Mouse (Mus musculus) hindbrain, embryonic 11.5 days (tissue): ENCODE measurements around the gene Adgrf3. TPM values are rescaled to one million over a fixed set of nuclear protein-coding genes. Genes with fewer than 3 reads are reported as not detected.

Source experiments
- ATAC-seq: fragments of 200-750 bp; cut with Nextera tagmentation; 2 replicates; pipeline ENCODE4 v1.8.0; 2017; ENCODE audit warnings: mild to moderate bottlenecking, moderate TSS enrichment, moderate library complexity; ENCODE audit not compliant: low FRiP score
- DNase-seq: peaks from one replicate; pipeline ENCODE4 v3.0.0-alpha.2; 2015; ENCODE audit warnings: low spot score
- H3K27ac ChIP-seq: fragments of 300-500 bp; sonication (generic); 2 replicates; pipeline ENCODE4 v1.5.1; 2014; ENCODE audit warnings: mild to moderate bottlenecking, low read depth, low read length
- H3K27me3 ChIP-seq: fragments of 300-500 bp; sonication (generic); 2 replicates; pipeline ENCODE4 v1.6.1; 2014; ENCODE audit warnings: mild to moderate bottlenecking, low read length, moderate library complexity, mixed read lengths; ENCODE audit not compliant: control insufficient read depth, insufficient read depth
- H3K36me3 ChIP-seq: fragments of 300-500 bp; sonication (generic); 2 replicates; pipeline ENCODE4 v1.6.1; 2014; ENCODE audit warnings: mild to moderate bottlenecking, low read length, moderate library complexity, mixed read lengths; ENCODE audit not compliant: control insufficient read depth, insufficient read depth
- H3K4me1 ChIP-seq: fragments of 300-500 bp; sonication (generic); replicated peaks from 2 replicates; pipeline ENCODE4 v1.6.1; 2014; ENCODE audit warnings: low read length, mixed read lengths; ENCODE audit not compliant: control insufficient read depth, insufficient read depth
- H3K4me2 ChIP-seq: fragments of 300-500 bp; sonication (generic); replicated peaks from 2 replicates; pipeline ENCODE4 v1.6.1; 2014; ENCODE audit warnings: mild to moderate bottlenecking, low read depth, low read length
- H3K4me3 ChIP-seq: fragments of 300-500 bp; sonication (generic); 2 replicates; pipeline ENCODE4 v1.5.1; 2014; ENCODE audit warnings: low read depth, low read length
- H3K9ac ChIP-seq: fragments of 300-500 bp; sonication (generic); 2 replicates; pipeline ENCODE4 v1.6.1; 2014; ENCODE audit warnings: low read depth, low read length
- H3K9me3 ChIP-seq: fragments of 300-500 bp; sonication (generic); 2 replicates; pipeline ENCODE4 v1.6.1; 2016; ENCODE audit warnings: low read length; ENCODE audit not compliant: control insufficient read depth
- WGBS: fragments of 180-500 bp; shearing (Covaris S2); extraction: QIAGEN DNeasy Blood & Tissue Kit; methylation state at CpG from one replicate; pipeline ENCODE4 v1.1.7; 2014; 5-methylcytosine and 5-hydroxymethylcytosine counted together
- microRNA counts: library from miRNA; unstranded; fragments of <30 nt; microRNA quantifications from one replicate; lab custom pipeline; 2015
- polyA plus RNA-seq: library from polyadenylated mRNA; unstranded; fragments of >200 nt; fragmentation: Nextera tagmentation; extraction: Ambion mirVana; gene quantifications from 2 replicates; pipeline ENCODE4 v1.2.1, GENCODE M21; 2014

Gene Adgrf3
- polyA plus RNA-seq, 1 experiment from 2014 or later, result not detected

GRCm38 (mm10) chr5:30152007-30152406, 53.5 kb downstream of the Adgrf3 start:
- Histone ChIP-seq H3K36me3 (no peaks in the 10 kb centered on the region), H3K4me3 (no peak overlapping the region), H3K27ac (no peak overlapping the region), H3K9me3 (no peaks in the 10 kb centered on the region), H3K9ac (no peak overlapping the region), H3K4me2 (no peak overlapping the region), H3K4me1 (0 out of 2 replicates have a peak, but pooled peaks cover 2% of the 10 kb centered on the region), H3K27me3 (no peaks in the 10 kb centered on the region)
- DNase-seq (no peak), ATAC-seq (no peak)
- WGBS, result 85% methylated on average over 4 of the region's 4 CpGs

DNA sequence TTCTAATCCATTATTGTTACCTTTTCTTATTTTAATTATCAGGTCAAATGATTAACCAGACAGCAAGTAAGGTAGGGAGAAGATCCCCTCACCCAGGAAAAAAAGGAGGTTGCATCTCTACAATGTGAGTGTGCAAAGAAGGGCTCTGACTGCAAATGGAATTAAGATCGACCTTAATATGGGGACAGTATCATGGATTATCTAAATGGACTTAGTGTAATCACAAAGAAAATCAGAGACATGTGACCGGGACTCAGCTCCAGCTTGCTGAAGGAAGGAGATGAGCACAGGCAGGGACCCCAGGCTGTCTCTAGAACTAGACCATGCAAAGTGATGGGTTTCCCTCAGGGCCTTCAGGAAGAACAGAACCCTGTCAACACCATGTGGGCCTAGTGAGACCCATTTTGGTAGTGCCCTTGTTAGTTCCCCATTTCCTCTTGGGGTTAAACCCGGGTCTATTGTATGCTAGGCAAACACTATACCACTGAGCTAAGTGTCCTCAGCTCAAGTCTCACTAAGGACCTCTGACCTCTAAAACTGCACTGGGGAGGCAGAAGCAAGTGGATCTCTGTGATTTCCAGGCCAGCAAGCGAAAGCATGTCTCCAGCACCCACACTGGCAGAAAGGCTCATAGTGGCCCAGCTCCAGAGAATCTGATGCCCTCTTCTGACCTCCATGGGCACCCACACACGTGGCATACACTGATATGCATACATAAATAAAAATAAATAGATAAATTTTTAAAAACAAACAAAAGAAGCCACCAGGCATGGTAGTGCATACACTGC, 57.2 kb downstream of the Adgrf3 start:
- DNase-seq, result no peak
- ATAC-seq, result no peak
- H3K27ac ChIP-seq, result no peak overlapping the region

DNA sequence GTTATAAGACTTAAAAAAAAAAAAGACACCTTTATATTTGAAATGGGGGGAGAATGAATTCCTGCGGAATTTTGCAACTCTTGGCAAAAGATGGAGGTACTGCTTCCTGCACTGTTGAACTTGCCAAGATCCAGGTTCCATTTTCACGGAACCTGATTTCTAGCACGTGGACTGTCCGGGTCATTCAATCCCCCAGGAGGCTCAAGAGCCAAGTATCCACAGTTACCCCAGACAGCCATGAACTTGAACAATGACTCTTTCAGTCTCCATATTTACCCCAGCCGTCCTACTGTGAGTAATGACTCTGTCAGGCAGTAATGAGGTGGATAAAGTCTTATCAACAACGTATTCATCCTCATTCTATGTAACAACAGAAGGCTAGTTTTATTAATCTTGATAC, 59.0 kb downstream of the Adgrf3 start:
- Histone ChIP-seq H3K9me3 (no peaks in the 10 kb centered on the region), H3K4me2 (no peak overlapping the region), H3K36me3 (no peaks in the 10 kb centered on the region; the same call in 1 of the 2 replicates), H3K4me1 (no peaks in the 10 kb centered on the region), H3K4me3 (no peak overlapping the region), H3K27me3 (no peaks in the 10 kb centered on the region), H3K27ac (no peak overlapping the region), H3K9ac (no peak overlapping the region)
- DNase-seq, result no peak
- 91% methylated on average over 6 of the region's 6 CpGs for WGBS
- ATAC-seq, result no peak

More for the DNA sequence above, 57.2 kb downstream of the Adgrf3 start:
- 87% methylated on average over 5 of the region's 5 CpGs for WGBS
- no peak overlapping the region for H3K9ac ChIP-seq
- H3K27me3 ChIP-seq, result no peaks in the 10 kb centered on the region
- H3K4me2 ChIP-seq, result no peak overlapping the region
- no peaks in the 10 kb centered on the region for H3K9me3 ChIP-seq
- H3K4me1 ChIP-seq, result no peaks in the 10 kb centered on the region
- H3K4me3 ChIP-seq, result no peak overlapping the region
- H3K36me3 ChIP-seq, result no peaks in the 10 kb centered on the region; the same call in 1 of the 2 replicates

MicroRNAs encoded within 50 kb of the gene (microRNA counts, 519-probe panel; counts per million panel counts)
- microRNA mmu-miR-1960 (lab: Ali Mortazavi, UCI), result not detected

Other genes with a start within 250 kb of the Adgrf3 start
- not detected in 2 replicates for gene Il6, start 192.6 kb downstream of the Adgrf3 start, polyA plus RNA-seq
- 229 and 235 TPM in 2 replicates for gene Tyms, start 132.1 kb downstream of the Adgrf3 start, polyA plus RNA-seq
- 18.2 and 20.3 TPM in 2 replicates for gene Garem2, start 100.6 kb downstream of the Adgrf3 start, polyA plus RNA-seq
- gene 3110082J24Rik, start 99.6 kb downstream of the Adgrf3 start, polyA plus RNA-seq, result 6.3 and 6.5 TPM in 2 replicates
- gene Hadha, start 50.6 kb downstream of the Adgrf3 start, polyA plus RNA-seq, result 59.4 and 81.2 TPM in 2 replicates
- 99.9 and 106 TPM in 2 replicates for gene Hadhb, start 50.5 kb downstream of the Adgrf3 start, polyA plus RNA-seq
- gene Selenoi, start 26.9 kb upstream of the Adgrf3 start, polyA plus RNA-seq, result 24.0 and 25.4 TPM in 2 replicates
- 1.4 and 2.9 TPM in 2 replicates for gene Drc1, start 75.7 kb upstream of the Adgrf3 start, polyA plus RNA-seq